Mouse (Mus musculus) heart, adult 2 months (tissue): Measurements from ENCODE around the gene Dglucy. TPM values are rescaled to one million over a fixed set of nuclear protein-coding genes. Genes with fewer than 3 reads are reported as not detected.

Experiments
- DNase-seq, 2 experiments: peaks; one replicate each; pipeline ENCODE4 v3.0.0; 2021
- H3K27ac ChIP-seq: fragments of 200-600 bp; 2 replicates; pipeline ENCODE4 v1.8.1; 2022
- H3K27me3 ChIP-seq: fragments of 200-500 bp; 2 replicates; pipeline ENCODE4 v1.6.1; 2012; ENCODE audit warnings: mild to moderate bottlenecking, low read length, inconsistent platforms, mixed read lengths; ENCODE audit not compliant: control insufficient read depth, insufficient read depth
- H3K36me3 ChIP-seq: fragments of 200-500 bp; 2 replicates; pipeline ENCODE4 v1.6.1; 2012; ENCODE audit warnings: low read length, inconsistent platforms; ENCODE audit not compliant: control insufficient read depth, insufficient read depth
- H3K4me1 ChIP-seq: fragments of 200-500 bp; 2 replicates; pipeline ENCODE4 v1.6.1; 2011; ENCODE audit warnings: low read length; ENCODE audit not compliant: control insufficient read depth, insufficient read depth
- H3K4me3 ChIP-seq: fragments of 200-600 bp; 2 replicates; pipeline ENCODE4 v1.8.1; 2022
- H3K79me2 ChIP-seq: fragments of 200-500 bp; replicated peaks from 2 replicates; pipeline ENCODE4 v1.6.1; 2012; ENCODE audit warnings: mild to moderate bottlenecking, inconsistent platforms, low read length, moderate library complexity, mixed read lengths; ENCODE audit not compliant: control insufficient read depth, insufficient read depth
- H3K9ac ChIP-seq: fragments of 200-500 bp; 2 replicates; pipeline ENCODE4 v1.6.1; 2012; ENCODE audit warnings: low read depth, mild to moderate bottlenecking, control low read depth, inconsistent platforms, low read length, mixed read lengths
- CTCF ChIP-seq: fragments of 200-600 bp; IDR thresholded peaks from 2 replicates; pipeline ENCODE4 v1.8.1; 2022; ENCODE audit warnings: antibody characterized with exemption, mild to moderate bottlenecking, moderate library complexity
- EP300 ChIP-seq: fragments of 200-500 bp; IDR thresholded peaks from 2 replicates; pipeline ENCODE4 v1.6.1; 2011; ENCODE audit warnings: low read depth, low read length, control low read depth; ENCODE audit not compliant: insufficient read depth
- POLR2A ChIP-seq: fragments of 200-500 bp; IDR thresholded peaks from 2 replicates; pipeline ENCODE4 v1.6.1; 2011; ENCODE audit warnings: mild to moderate bottlenecking, low read depth, low read length, control low read depth; ENCODE audit not compliant: insufficient read depth
- WGBS: fragments of 180-500 bp; shearing (Covaris S2); methylation state at CpG from one replicate; pipeline ENCODE4 v1.1.7; 2018; 5-methylcytosine and 5-hydroxymethylcytosine counted together
- intact Hi-C: fragments of 180-260 bp; cut with DNase I; formaldehyde crosslinking; loops from one replicate; pipeline ENCODE4 v1.15.1; 2025
- polyA plus RNA-seq: library from polyadenylated mRNA; depleted of rRNA; stranded (reverse); fragments of >200 nt; gene quantifications from 2 replicates; pipeline ENCODE4 v1.2.3, GENCODE M21; 2012
- total RNA-seq, 2 experiments: library from RNA; stranded (reverse); gene quantifications; 2 replicates each; pipeline ENCODE4 v1.2.3; 2021

Gene Dglucy
- total and polyA plus RNA-seq, 3 experiments, result 36.8 to 64.0 (median 60.9) TPM

GRCm38 (mm10) chr12:100769871-100770270 is 9.0 kb upstream of the Dglucy start:
- WGBS, result 93% methylated on average over 6 of the region's 6 CpGs
- Histone ChIP-seq H3K27me3 (no peaks in the 10 kb centered on the region), H3K9ac (no peak overlapping the region), H3K79me2 (no peaks in the 10 kb centered on the region), H3K27ac (no peak overlapping the region), H3K36me3 (no peaks in the 10 kb centered on the region), H3K4me1 (peaks cover 11% of the 10 kb centered on the region), H3K4me3 (no peak overlapping the region)
- DNase-seq, result no peak
- intact Hi-C loops, result loop anchor here (10.0 kb wide), 1 partner anchor 245 kb away; no protein-coding TSS in a partner anchor
- TF ChIP-seq CTCF, result no peak
- TF ChIP-seq POLR2A, result no peak
- no peak for TF ChIP-seq EP300

GRCm38 (mm10) chr12:100770765-100771164 is 8.1 kb upstream of the Dglucy start:
- 49% methylated on average over 3 of the region's 3 CpGs for WGBS
- DNase-seq, result no peak
- Histone ChIP-seq H3K9ac (no peak overlapping the region), H3K36me3 (no peaks in the 10 kb centered on the region), H3K27me3 (no peaks in the 10 kb centered on the region), H3K4me3 (no peak overlapping the region), H3K27ac (no peak overlapping the region), H3K4me1 (peaks cover 13% of the 10 kb centered on the region), H3K79me2 (no peaks in the 10 kb centered on the region)
- no peak for TF ChIP-seq CTCF
- intact Hi-C loops, result loop anchor here (10.0 kb wide), 1 partner anchor 244 kb away; no protein-coding TSS in a partner anchor

DNA sequence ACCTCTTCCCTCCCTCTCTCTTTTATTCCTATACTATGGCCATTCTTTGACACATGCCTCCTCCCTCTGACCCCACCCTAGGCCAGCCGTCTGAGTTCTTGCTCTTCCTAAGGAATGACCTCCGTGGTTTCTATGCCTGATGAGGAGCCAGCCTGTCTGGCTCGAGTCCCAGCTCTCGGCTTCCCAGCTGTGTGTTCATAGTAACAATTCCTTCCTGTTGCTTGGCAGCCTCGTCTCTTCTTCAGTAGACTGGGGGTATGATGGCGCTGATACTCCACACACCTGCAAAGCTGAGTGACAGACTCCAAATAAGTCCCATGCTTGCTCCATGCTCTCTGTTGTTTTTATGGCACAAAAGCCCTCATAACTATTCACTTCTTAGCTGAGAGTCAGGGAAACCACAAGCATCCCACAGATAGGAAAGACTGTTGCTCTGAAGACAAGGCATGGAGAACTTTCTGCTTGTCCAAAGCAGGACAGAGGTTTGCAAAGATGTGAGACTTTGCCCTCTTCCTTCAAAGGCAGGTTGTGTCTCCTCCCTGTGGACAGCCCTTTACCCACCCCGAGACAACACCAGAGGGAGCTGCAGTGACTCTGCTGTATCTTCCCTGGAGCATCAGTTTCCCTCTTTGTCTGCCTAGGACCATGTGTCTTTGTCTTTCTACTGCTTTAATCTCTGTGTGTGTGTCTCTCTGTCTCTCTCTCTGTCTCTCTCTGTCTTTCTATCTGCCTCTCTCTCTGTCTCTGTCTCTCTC is 6.5 kb upstream of the Dglucy start:
- TF ChIP-seq EP300 (no peak), POLR2A (no peak), CTCF (peak; percentile 58)
- Histone ChIP-seq H3K4me1 (peaks cover 17% of the 10 kb centered on the region), H3K79me2 (no peaks in the 10 kb centered on the region), H3K27me3 (no peaks in the 10 kb centered on the region), H3K9ac (no peak overlapping the region), H3K27ac (no peak overlapping the region), H3K36me3 (no peaks in the 10 kb centered on the region), H3K4me3 (no peak overlapping the region)
- intact Hi-C loops, result loop anchor here (1.0 to 10.0 kb wide), 2 partner anchors 69 to 242 kb away; no protein-coding TSS in a partner anchor
- 10% methylated on average over 7 of the region's 7 CpGs for WGBS
- peak; percentile 62 to 65 for DNase-seq

- Histone ChIP-seq H3K27me3 (no peaks in the 10 kb centered on the region), H3K27ac (peak overlapping the region; percentile 28), H3K4me1 (peaks cover 26% of the 10 kb centered on the region), H3K9ac (no peak overlapping the region), H3K36me3 (no peaks in the 10 kb centered on the region), H3K4me3 (no peak overlapping the region), H3K79me2 (no peaks in the 10 kb centered on the region)
- TF ChIP-seq POLR2A (no peak), CTCF (no peak), EP300 (no peak)
- WGBS, result 40% methylated on average over 7 of the region's 7 CpGs
- intact Hi-C loops, result loop anchor here (10.0 kb wide), 1 partner anchor 240 kb away; no protein-coding TSS in a partner anchor
- peak; percentile 35 to 56 for DNase-seq
Measured at GRCm38 (mm10) chr12:100774756-100775155, 4.1 kb upstream of the Dglucy start.

DNA sequence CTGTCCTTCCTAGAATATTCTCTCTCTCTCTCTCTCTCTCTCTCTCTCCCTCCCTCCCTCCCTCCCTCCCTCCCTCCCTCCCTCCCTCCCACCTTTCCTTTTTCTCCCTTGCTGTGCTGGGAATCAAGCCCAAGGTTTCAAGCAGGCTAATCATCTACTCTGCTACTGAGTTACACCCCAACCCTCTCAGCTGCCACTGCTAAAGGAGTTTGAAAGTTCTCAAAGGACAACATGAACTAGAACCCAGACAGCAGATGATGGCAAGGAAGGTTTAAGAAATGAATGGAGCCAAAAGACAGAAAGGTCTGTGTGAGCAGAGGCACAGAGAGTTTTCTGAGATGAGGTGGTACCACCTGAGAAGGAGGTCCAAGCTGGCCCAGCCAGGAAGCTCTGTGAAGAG is 3.6 kb upstream of the Dglucy start:
- H3K79me2 ChIP-seq, result no peaks in the 10 kb centered on the region
- no peak overlapping the region for H3K9ac ChIP-seq
- H3K4me1 ChIP-seq, result peaks cover 28% of the 10 kb centered on the region
- no peaks in the 10 kb centered on the region for H3K27me3 ChIP-seq
- DNase-seq, result peak in 1 of 2 experiments; percentile 14
- no peak overlapping the region for H3K4me3 ChIP-seq
- no peak for TF ChIP-seq EP300
- TF ChIP-seq POLR2A, result no peak
- TF ChIP-seq CTCF, result no peak
- no peaks in the 10 kb centered on the region for H3K36me3 ChIP-seq
- intact Hi-C loops, result loop anchor here (10.0 kb wide), 1 partner anchor 240 kb away; no protein-coding TSS in a partner anchor
- peak overlapping the region; percentile 38 for H3K27ac ChIP-seq

GRCm38 (mm10) chr12:100775911-100776581 is 2.8 kb upstream of the Dglucy start:
- no peak overlapping the region for H3K4me3 ChIP-seq
- DNase-seq, result peak; percentile 23 to 53
- peaks cover 28% of the 10 kb centered on the region for H3K4me1 ChIP-seq
- H3K9ac ChIP-seq, result no peak overlapping the region
- no peaks in the 10 kb centered on the region for H3K79me2 ChIP-seq
- peak overlapping the region; percentile 38 for H3K27ac ChIP-seq
- no peak for TF ChIP-seq CTCF
- TF ChIP-seq POLR2A, result no peak
- no peak for TF ChIP-seq EP300
- no peaks in the 10 kb centered on the region for H3K36me3 ChIP-seq
- no peaks in the 10 kb centered on the region for H3K27me3 ChIP-seq
- 65% methylated on average over 8 of the region's 8 CpGs for WGBS
- intact Hi-C loops, result loop anchor here (10.0 kb wide), 1 partner anchor 239 kb away; no protein-coding TSS in a partner anchor
